Mouse (Mus musculus) erythroblast, embryonic 14.5 days (primary cell): ENCODE data around the gene Zdhhc18.

Experiments used
- GATA1 ChIP-seq: IDR thresholded peaks from 2 replicates; pipeline ENCODE4 v1.6.1; 2012; ENCODE audit warnings: low read length, inconsistent platforms, mixed read lengths
- TAL1 ChIP-seq: IDR thresholded peaks from 3 replicates; pipeline ENCODE4 v1.6.1; 2012; ENCODE audit warnings: low read length, inconsistent platforms, mixed read lengths

DNA sequence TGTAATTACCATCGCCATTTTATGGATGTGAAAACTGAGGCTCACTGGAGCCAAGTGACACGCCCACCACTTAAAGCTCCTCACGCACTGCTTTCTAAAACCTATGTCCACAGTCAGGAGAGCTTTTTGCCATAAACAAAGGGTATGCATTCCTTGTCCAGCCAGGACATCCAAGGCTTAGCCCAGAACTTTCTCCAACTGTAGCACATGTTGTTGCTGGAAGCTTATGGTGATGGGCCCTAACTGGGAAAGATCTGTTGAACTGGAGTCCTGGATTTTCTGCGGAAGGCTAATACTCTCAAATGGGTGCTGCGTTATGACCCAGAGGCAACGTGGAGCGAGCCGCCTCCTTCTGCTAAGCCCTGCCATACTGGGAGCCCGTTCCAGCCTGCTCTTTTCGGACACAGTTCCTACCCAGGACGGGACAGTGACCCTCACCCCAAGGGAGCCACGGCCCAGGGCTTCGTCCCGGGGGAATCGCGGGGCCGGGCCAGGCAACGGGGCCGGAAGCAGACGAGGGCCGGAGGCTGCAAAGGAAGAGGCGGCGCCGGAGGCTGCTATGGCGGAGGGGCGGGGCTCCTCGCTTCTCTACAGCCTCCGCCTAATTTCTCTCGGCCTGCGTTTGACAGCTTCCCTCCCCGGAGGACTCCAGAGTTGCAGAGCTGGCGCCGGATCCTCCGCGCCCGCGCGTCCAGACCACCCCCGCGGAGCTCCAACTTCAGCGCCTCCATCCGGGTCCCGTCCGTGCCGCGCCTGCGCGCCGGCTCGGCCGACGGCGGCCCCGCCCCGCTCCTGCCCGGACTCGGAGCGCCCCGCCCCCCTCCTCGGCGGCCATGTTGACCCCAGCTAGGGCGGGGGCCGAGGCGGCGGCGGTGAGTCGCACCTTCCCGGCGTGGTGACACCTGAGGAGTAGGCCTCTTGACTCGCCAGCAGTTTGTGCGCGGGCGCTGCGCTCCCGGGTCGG is 22.2 kb upstream of the Zdhhc18 start, which contains the start of gene Pigv:
- TF ChIP-seq GATA1 (no peak), TAL1 (no peak)
